Mouse (Mus musculus) liver, adult 2 months (tissue): ENCODE results near the gene Actg2.
A peak's percentile ranks its signal among the peaks of the same experiment; 100 is the strongest.

Source experiments
- CTCF ChIP-seq: fragments of 200-500 bp; IDR thresholded peaks from 2 replicates; pipeline ENCODE4 v1.5.1; 2011; ENCODE audit warnings: low read depth, low read length, control low read depth
- POLR2A ChIP-seq: fragments of 200-500 bp; IDR thresholded peaks from 2 replicates; pipeline ENCODE4 v1.6.1; 2011; ENCODE audit warnings: low read length, control low read depth; ENCODE audit not compliant: insufficient read depth; ENCODE audit errors: extremely low read depth

DNA sequence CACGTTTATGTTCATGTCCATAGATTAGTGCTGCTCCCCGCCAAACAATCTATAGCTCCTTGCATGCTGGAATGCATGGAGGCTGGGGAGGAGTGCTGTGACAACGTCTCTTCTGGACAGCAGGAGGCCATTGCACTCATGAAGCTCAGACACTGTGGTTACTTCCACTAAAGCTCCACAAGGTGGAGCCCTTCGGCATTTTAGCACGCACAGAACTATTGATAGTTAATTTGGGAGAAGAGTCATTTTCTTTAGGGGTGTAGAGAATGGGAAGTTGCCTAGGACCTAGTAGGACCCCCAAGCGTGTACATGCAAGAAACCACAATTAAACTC, 46.8 kb upstream of the Actg2 start:
- no peak for TF ChIP-seq POLR2A
- TF ChIP-seq CTCF, result peak; percentile 58
